Mouse (Mus musculus): ENCODE results near the gene Vti1b. TPM values are rescaled to one million over a fixed set of nuclear protein-coding genes. Genes with fewer than 3 reads are reported as not detected.
A peak's percentile ranks its signal among the peaks of the same experiment; 100 is the strongest.

Gene Vti1b
- polyA plus RNA-seq, 1 experiment from 2014 or later: 201 TPM

DNA sequence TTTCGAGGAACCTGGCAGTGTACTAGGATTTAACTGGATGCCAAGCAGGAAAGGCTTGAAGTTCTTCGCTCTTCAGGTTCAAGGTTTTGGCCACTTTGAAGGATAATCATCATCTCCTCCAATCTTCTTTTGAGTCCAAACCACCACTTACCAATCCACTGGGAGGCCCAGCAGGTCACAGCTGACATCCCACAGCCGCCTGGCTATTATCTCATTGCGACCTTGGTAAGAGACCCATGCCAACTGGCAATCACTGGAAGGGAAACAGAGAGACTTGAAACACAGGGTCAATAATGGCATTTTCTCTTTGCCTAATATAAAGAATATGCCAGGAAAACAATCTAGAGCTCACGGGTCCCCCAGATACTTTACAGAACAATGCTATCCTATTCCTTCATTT lies 3.5 kb upstream of the Vti1b start:
- peaks cover 8% of the 10 kb centered on the region for H3K4me1 ChIP-seq (replicated peaks)
- H3K9me3 ChIP-seq: no peaks in the 10 kb centered on the region
- H3K9ac ChIP-seq: no peak overlapping the region
- no peak overlapping the region for H3K27ac ChIP-seq (replicated peaks)
- ATAC-seq (ENCODE audit: low read depth): no peak
- 91% methylated on average over 5 of the region's 5 CpGs for WGBS
- H3K4me2 ChIP-seq: no peak overlapping the region
- peaks cover 46% of the 10 kb centered on the region for H3K36me3 ChIP-seq
- no peaks in the 10 kb centered on the region for H3K27me3 ChIP-seq
- H3K4me3 ChIP-seq: no peak overlapping the region

DNA sequence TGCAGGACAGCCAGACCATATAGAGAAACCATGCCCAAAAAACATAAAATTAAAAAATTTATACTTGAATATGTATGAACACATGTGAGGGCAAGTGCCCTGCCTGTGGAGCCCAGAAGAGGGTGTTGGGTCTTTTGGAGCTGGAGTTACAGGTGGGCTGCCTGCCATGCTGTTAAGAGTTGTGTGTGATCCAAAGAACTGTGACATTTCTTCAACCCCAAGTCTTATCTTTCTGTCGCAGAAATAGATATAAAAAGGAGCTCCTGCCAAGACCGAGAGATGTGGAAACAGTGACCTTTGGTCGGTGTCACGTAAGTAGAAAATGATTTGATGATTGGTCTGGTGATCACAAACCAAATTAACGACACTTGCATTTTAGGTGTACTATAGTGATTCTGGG lies 1.3 kb upstream of the Vti1b start:
- Histone ChIP-seq H3K27me3 (no peaks in the 10 kb centered on the region), H3K9me3 (no peaks in the 10 kb centered on the region), H3K4me3 (no peak overlapping the region), H3K27ac (replicated peaks) (no peak overlapping the region), H3K9ac (no peak overlapping the region), H3K4me2 (no peak overlapping the region), H3K4me1 (replicated peaks) (peaks cover 17% of the 10 kb centered on the region), H3K36me3 (peaks cover 33% of the 10 kb centered on the region)
- WGBS: 86% methylated on average over 5 of the region's 5 CpGs
- no peak for ATAC-seq (ENCODE audit: low read depth)

DNA sequence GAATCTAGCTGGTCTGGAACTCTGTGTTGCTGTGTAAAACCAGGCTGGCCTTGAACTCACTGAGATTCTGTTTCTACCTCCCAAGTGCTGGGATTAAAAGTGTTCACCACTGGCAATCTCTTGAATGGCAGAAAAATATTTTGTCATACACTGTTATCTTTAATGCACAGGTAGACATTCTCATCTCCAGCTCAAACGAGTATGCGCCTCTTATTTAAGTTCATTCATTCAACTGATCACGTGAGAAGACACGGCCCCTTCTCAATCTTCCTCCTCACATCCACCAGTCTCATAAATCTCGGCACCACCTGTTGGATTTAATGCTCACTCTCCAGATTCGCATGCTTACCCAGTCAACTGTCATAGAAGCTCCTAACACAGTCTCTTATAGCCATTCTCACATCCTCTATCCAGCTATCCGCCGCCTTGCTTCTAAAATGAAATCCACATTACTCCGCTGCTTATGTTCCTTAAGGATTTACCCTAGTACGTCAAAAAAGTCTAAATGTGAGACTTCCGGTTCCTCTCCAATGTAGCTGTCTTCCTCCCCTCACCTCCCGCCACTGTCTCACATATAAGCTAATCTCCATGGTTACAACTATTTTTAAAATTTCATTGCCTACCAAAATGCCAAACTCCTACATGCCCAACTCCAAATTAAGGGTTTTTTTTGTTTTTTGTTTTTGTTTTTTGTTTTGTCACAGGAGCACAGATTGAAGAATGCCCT lies 1.0 kb downstream of the Vti1b start:
- H3K4me1 ChIP-seq (replicated peaks): peaks cover 17% of the 10 kb centered on the region
- ATAC-seq (ENCODE audit: low read depth): no peak
- 36% methylated on average over 12 of the region's 12 CpGs for WGBS
- peaks cover 24% of the 10 kb centered on the region for H3K36me3 ChIP-seq
- H3K4me3 ChIP-seq: peak overlapping the region; percentile 96
- H3K27me3 ChIP-seq: no peaks in the 10 kb centered on the region
- H3K4me2 ChIP-seq: peak overlapping the region; percentile 74
- peak overlapping the region; percentile 90 for H3K9ac ChIP-seq
- H3K9me3 ChIP-seq: no peaks in the 10 kb centered on the region
- peak overlapping the region; percentile 96; the same call in 1 of the 2 replicates for H3K27ac ChIP-seq (replicated peaks)

DNA sequence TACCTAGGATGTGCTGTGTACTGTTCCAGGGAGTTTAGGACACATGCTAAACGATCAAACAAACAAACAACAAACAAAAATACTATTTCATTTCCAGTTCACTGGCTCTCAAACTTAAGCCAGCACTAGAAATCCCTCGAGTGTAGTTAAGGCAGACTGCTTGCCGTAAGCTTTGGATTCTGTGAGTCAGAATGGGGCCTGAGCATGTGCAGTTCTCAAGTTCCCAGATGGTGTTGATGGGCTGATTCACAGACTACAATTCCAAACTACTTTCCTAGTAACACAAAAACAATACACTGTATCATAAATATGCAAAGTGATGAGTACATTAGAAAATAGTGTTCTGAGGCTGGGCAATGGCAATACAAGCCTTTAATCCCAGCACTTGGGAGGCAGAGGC lies 2.0 kb downstream of the Vti1b start:
- Histone ChIP-seq H3K4me3 (no peak overlapping the region), H3K9ac (no peak overlapping the region), H3K36me3 (peaks cover 22% of the 10 kb centered on the region), H3K4me1 (replicated peaks) (peaks cover 17% of the 10 kb centered on the region), H3K4me2 (0 out of 2 replicates have a peak overlapping the region, but pooled peaks have one; percentile 74), H3K27me3 (no peaks in the 10 kb centered on the region), H3K9me3 (no peaks in the 10 kb centered on the region), H3K27ac (replicated peaks) (no peak overlapping the region)
- no peak for ATAC-seq (ENCODE audit: low read depth)
- 63% methylated on average over 3 of the region's 3 CpGs for WGBS

DNA sequence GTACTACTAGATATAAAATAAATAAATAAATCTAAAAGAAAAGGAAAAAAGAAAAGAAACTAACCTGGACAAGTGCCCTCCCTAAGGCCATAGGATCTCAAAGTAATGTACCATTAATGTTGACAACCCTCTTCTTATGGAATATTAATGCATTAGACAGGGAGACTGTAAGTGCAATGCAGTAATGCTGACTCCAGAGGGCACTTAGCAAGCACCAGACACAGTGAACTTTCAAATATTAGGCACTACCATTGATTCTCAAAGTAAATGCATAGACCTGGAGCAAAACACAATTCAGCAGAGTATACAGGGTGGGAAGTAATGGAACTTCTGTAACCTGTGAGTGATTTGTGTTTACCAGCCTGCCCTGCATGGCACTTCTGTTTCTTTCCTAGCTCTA lies 3.3 kb downstream of the Vti1b start:
- H3K4me3 ChIP-seq: no peak overlapping the region
- H3K4me2 ChIP-seq: no peak overlapping the region
- no peak for ATAC-seq (ENCODE audit: low read depth)
- no peak overlapping the region for H3K9ac ChIP-seq
- H3K27me3 ChIP-seq: no peaks in the 10 kb centered on the region
- H3K27ac ChIP-seq (replicated peaks): no peak overlapping the region
- no peaks in the 10 kb centered on the region for H3K9me3 ChIP-seq
- peaks cover 24% of the 10 kb centered on the region for H3K36me3 ChIP-seq
- peaks cover 17% of the 10 kb centered on the region for H3K4me1 ChIP-seq (replicated peaks)

DNA sequence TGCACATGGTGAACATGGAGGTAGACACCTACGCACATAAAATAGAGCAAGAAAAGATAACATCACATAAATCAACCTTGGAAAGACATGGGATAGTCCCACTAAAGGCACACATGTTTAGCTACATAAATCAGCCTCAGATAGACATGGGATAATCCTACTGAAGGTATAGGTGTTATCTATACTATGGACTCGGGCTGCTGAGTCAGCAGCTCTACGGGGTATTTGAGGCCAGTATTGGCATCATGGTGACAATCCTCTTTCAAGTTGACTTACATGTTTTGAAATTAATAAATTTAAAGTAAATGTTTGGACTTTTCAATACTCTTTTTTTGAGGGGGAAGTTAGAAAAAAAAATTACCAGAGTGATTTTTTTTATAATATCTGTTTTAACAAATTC lies 9.6 kb downstream of the Vti1b start:
- peaks cover 83% of the 10 kb centered on the region for H3K36me3 ChIP-seq
- H3K9me3 ChIP-seq: no peaks in the 10 kb centered on the region
- H3K4me2 ChIP-seq: no peak overlapping the region
- no peaks in the 10 kb centered on the region for H3K27me3 ChIP-seq
- H3K4me3 ChIP-seq: no peak overlapping the region
- H3K27ac ChIP-seq (replicated peaks): no peak overlapping the region
- H3K4me1 ChIP-seq (replicated peaks): no peaks in the 10 kb centered on the region
- H3K9ac ChIP-seq: no peak overlapping the region
- WGBS: 96% methylated on average over 3 of the region's 3 CpGs
- ATAC-seq (ENCODE audit: low read depth): no peak

DNA sequence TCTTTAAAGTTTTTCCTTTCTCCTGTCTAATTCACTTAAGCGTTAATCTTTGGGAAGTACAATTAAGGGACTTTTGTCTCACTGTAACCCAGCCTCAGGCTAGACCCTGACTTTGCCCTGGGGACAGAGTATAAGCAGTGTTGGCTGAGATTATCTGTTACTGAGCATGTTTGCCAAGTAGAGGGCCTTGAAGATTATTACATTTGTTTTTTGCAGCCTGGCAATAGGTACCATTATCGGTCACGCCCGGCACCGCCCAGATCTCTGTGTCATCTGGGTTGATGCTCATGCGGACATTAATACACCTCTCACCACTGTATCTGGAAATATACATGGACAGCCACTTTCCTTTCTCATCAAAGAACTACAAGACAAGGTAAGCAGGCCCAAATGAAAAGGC lies 22.8 kb downstream of the Vti1b start:
- WGBS: 95% methylated on average over 6 of the region's 6 CpGs
- Histone ChIP-seq H3K4me2 (no peak overlapping the region), H3K36me3 (peaks cover 56% of the 10 kb centered on the region), H3K27me3 (no peaks in the 10 kb centered on the region), H3K9ac (no peak overlapping the region), H3K4me3 (no peak overlapping the region), H3K27ac (replicated peaks) (no peak overlapping the region), H3K4me1 (replicated peaks) (no peaks in the 10 kb centered on the region), H3K9me3 (no peaks in the 10 kb centered on the region)
- ATAC-seq (ENCODE audit: low read depth): no peak

DNA sequence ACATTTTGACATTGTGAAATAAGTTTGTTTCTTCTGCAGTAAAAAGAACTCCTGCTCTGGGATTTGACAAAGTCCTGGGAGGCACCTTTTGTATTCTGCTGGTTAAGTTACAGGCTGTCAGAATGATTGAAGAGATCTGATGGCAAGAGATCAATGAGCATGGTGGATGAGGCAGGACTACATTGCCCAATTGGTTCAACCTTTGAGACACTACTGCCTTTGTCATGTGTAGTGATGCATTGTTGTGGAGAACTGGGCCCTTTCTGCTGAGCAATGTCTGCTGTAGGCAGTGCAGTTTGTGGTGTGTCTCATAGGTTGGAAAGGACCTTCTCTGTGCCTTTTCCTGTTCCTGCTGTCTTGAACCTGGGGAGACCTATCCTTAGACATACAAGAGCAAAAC lies 31.1 kb downstream of the Vti1b start:
- no peaks in the 10 kb centered on the region for H3K4me1 ChIP-seq (replicated peaks)
- ATAC-seq (ENCODE audit: low read depth): no peak
- no peak overlapping the region for H3K27ac ChIP-seq (replicated peaks)
- H3K9me3 ChIP-seq: no peaks in the 10 kb centered on the region
- H3K36me3 ChIP-seq: no peaks in the 10 kb centered on the region
- no peak overlapping the region for H3K4me3 ChIP-seq
- no peak overlapping the region for H3K9ac ChIP-seq
- H3K27me3 ChIP-seq: no peaks in the 10 kb centered on the region
- H3K4me2 ChIP-seq: no peak overlapping the region

DNA sequence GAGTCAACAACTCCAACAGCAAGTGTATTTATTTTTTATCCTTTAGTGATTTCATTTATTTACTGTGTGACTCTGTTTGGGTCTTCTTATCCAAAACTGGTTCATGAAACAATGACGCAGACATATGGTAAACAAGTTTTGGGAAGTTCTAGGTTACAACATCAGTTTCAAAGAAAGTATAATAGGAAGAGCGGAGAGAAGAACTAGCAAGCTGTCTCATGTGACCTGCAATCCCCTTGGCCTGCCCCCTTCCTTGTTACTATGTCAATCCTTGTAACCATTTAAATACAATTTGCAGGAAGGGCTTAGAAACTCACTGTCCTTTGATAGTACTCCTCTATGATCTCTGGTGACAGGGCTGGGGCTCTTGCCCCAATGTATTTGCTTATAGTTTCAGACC lies 31.7 kb downstream of the Vti1b start:
- H3K4me2 ChIP-seq: no peak overlapping the region
- ATAC-seq (ENCODE audit: low read depth): no peak
- no peaks in the 10 kb centered on the region for H3K9me3 ChIP-seq
- H3K27me3 ChIP-seq: no peaks in the 10 kb centered on the region
- H3K36me3 ChIP-seq: no peaks in the 10 kb centered on the region
- 90% methylated on average over 2 of the region's 2 CpGs for WGBS
- H3K9ac ChIP-seq: no peak overlapping the region
- no peaks in the 10 kb centered on the region for H3K4me1 ChIP-seq (replicated peaks)
- H3K27ac ChIP-seq (replicated peaks): no peak overlapping the region
- no peak overlapping the region for H3K4me3 ChIP-seq

DNA sequence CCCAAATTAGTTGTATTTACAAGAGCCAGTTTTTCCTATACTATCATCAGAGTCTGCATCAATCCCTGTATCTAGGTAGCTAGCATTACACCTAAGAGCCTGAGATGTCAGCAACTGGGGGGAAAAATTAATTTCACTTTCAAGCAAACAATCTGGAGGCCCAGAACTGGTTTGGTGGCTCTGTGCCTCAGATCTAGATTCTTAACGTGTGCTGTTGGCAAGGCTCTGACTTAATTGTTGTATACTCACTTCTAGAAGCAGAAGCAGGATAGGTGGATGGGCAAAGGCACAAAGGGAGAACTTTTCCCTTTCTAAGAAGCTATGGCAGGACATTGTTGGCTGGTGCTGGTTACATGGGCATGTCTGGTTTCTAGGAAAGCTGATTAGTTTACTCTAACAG lies 33.0 kb downstream of the Vti1b start:
- Histone ChIP-seq H3K9ac (no peak overlapping the region), H3K4me2 (no peak overlapping the region), H3K27me3 (no peaks in the 10 kb centered on the region), H3K27ac (replicated peaks) (no peak overlapping the region), H3K36me3 (no peaks in the 10 kb centered on the region), H3K4me3 (no peak overlapping the region), H3K4me1 (replicated peaks) (no peaks in the 10 kb centered on the region), H3K9me3 (no peaks in the 10 kb centered on the region)
- WGBS: 69% methylated on average over 1 of the region's 1 CpGs
- ATAC-seq (ENCODE audit: low read depth): no peak

DNA sequence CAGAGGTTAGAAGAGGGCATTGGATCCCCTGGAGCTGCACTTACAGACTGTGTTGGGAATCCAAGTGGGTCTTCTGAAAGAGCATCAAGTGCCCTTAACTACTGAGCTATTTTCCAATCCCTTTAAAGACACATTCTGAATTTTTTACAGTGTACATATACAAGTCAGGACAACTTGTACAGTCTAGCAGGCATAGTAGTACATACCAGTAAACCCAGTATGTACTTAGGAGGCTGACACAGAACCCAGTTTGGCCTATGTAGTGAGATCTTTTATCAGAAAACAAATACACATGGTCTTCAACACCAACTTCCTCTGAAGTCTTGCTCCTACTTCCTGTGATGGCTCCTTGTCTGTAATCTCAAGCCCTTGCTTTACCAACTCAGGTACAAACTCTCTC lies 33.5 kb downstream of the Vti1b start:
- H3K36me3 ChIP-seq: no peaks in the 10 kb centered on the region
- no peaks in the 10 kb centered on the region for H3K9me3 ChIP-seq

DNA sequence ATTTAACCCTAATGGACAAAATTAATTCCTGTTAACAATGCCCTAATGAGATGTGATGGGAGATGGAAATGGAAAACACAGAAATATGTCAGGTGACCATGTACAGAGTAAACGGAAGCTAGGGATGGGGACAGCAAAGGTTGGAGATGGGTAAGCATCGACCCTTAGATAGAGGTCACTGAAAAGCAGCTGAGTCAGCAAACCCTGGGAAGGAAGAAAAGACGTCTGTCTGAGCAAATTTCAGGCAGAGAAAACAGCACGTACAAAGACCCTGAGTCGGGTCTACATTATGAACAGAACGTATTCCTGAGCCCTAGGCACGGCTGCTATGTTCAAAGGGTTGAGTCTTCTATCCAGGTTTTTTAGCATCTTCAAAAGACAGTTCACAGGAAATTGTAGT lies 35.5 kb downstream of the Vti1b start:
- ATAC-seq (ENCODE audit: low read depth): no peak
- H3K27me3 ChIP-seq: peaks cover 17% of the 10 kb centered on the region
- no peak overlapping the region for H3K4me3 ChIP-seq
- 66% methylated on average over 7 of the region's 7 CpGs for WGBS
- H3K4me2 ChIP-seq: no peak overlapping the region
- no peak overlapping the region for H3K9ac ChIP-seq
- H3K4me1 ChIP-seq (replicated peaks): peaks cover 3% of the 10 kb centered on the region; the same call in 1 of the 2 replicates
- H3K27ac ChIP-seq (replicated peaks): no peak overlapping the region
- H3K9me3 ChIP-seq: no peaks in the 10 kb centered on the region
- H3K36me3 ChIP-seq: no peaks in the 10 kb centered on the region

More for the DNA sequence above, 33.5 kb downstream of the Vti1b start:
- H3K4me3 ChIP-seq: no peak overlapping the region
- H3K4me1 ChIP-seq (replicated peaks): no peaks in the 10 kb centered on the region
- no peak for ATAC-seq (ENCODE audit: low read depth)
- no peak overlapping the region for H3K4me2 ChIP-seq
- H3K27ac ChIP-seq (replicated peaks): no peak overlapping the region
- no peaks in the 10 kb centered on the region for H3K27me3 ChIP-seq
- H3K9ac ChIP-seq: no peak overlapping the region

DNA sequence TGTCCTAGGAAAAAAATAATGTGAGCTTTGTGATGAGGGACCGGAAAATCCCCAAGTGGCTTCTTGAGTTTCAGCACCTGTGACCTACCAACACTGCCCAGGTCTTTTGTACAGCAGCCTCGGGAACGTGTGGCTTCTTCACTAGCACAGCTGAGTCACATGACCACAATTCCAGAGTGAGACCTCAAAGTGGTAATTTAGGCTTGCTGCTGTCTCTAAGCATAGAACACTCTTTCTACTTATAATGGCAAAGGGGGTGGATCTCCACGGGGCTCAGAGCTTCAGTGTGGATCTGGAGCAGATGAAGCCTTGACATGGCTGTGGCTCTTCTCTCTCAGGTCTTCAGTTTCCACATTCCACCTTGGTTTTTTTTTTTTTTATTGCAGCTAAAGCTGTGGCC lies 37.4 kb downstream of the Vti1b start:
- no peaks in the 10 kb centered on the region for H3K36me3 ChIP-seq
- peaks cover 21% of the 10 kb centered on the region; the same call in 1 of the 2 replicates for H3K4me1 ChIP-seq (replicated peaks)
- H3K4me3 ChIP-seq: no peak overlapping the region
- H3K9ac ChIP-seq: no peak overlapping the region
- H3K27me3 ChIP-seq: peaks cover 35% of the 10 kb centered on the region
- 41% methylated on average over 4 of the region's 4 CpGs for WGBS
- H3K4me2 ChIP-seq: no peak overlapping the region
- ATAC-seq (ENCODE audit: low read depth): no peak
- no peaks in the 10 kb centered on the region for H3K9me3 ChIP-seq
- H3K27ac ChIP-seq (replicated peaks): no peak overlapping the region
